Mouse (Mus musculus) intestine, postnatal 0 days (tissue): ENCODE measurements at regions not wholly inside any gene's neighbourhood (a gene's known extent, or its start where the extent isn't known, plus 50 kb on each side); places are given as distances from the start of the nearest gene placed in this dataset.

Experiments
- ATAC-seq: fragments of 200-750 bp; cut with Nextera tagmentation; 2 replicates; pipeline ENCODE4 v1.8.0; 2017; ENCODE audit warnings: mild to moderate bottlenecking, moderate TSS enrichment, moderate library complexity
- H3K27ac ChIP-seq: fragments of 300-500 bp; sonication (generic); 2 replicates; pipeline ENCODE4 v1.5.1; 2014; ENCODE audit warnings: mild to moderate bottlenecking, low read depth, low read length, moderate library complexity
- H3K27me3 ChIP-seq: fragments of 300-500 bp; sonication (generic); replicated peaks from 2 replicates; pipeline ENCODE4 v1.6.1; 2014; ENCODE audit warnings: low read length, mixed read lengths; ENCODE audit not compliant: control insufficient read depth, insufficient read depth
- H3K36me3 ChIP-seq: fragments of 300-500 bp; sonication (generic); 2 replicates; pipeline ENCODE4 v1.6.1; 2014; ENCODE audit warnings: mild to moderate bottlenecking, moderate library complexity; ENCODE audit not compliant: control insufficient read depth, insufficient read depth
- H3K4me1 ChIP-seq: fragments of 300-500 bp; sonication (generic); replicated peaks from 2 replicates; pipeline ENCODE4 v1.6.1; 2014; ENCODE audit warnings: antibody characterized with exemption, low read length, mixed read lengths; ENCODE audit not compliant: control insufficient read depth, insufficient read depth
- H3K4me2 ChIP-seq: fragments of 300-500 bp; sonication (generic); replicated peaks from 2 replicates; pipeline ENCODE4 v1.6.1; 2014; ENCODE audit warnings: low read depth, mild to moderate bottlenecking, moderate library complexity
- H3K4me3 ChIP-seq: fragments of 300-500 bp; sonication (generic); 2 replicates; pipeline ENCODE4 v1.5.1; 2014; ENCODE audit warnings: low read depth, low read length
- H3K9ac ChIP-seq: fragments of 300-500 bp; sonication (generic); 2 replicates; pipeline ENCODE4 v1.6.1; 2014; ENCODE audit warnings: mild to moderate bottlenecking, low read depth, low read length
- H3K9me3 ChIP-seq: fragments of 300-500 bp; sonication (generic); 2 replicates; pipeline ENCODE4 v1.6.1; 2016; ENCODE audit warnings: mixed run types; ENCODE audit not compliant: control insufficient read depth
- CTCF ChIP-seq: sonication (generic); IDR thresholded peaks from 2 replicates; pipeline ENCODE4 v1.5.1; 2016; ENCODE audit warnings: low read depth, mild to moderate bottlenecking, control low read depth, antibody characterized with exemption, moderate library complexity
- WGBS: fragments of 180-500 bp; shearing (Covaris S2); extraction: QIAGEN DNeasy Blood & Tissue Kit; methylation state at CpG from one replicate; pipeline ENCODE4 v1.1.7; 2014; 5-methylcytosine and 5-hydroxymethylcytosine counted together

DNA sequence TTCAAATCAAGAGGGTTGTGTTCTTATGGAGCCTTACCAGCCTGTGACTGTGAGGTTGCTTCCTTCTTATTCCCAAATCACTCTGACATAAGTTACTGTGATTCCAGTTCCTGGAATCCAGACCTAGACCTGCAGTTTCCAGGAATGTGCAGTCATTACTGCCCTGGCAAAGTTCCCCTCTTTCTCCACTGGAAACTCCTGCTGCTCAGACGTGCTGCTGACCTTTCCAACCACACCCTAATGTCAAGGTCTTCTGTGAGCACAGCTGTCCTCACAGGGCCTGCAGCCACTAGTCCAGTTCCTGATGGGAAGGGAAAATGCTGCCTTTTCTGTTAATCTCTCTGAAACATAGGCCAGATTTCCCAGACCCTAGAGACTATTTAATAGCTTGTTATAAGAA lies 160.1 kb downstream of the Atp6ap1l start:
- Histone ChIP-seq H3K27ac (no peak overlapping the region), H3K4me2 (no peak overlapping the region), H3K4me1 (no peaks in the 10 kb centered on the region), H3K4me3 (no peak overlapping the region), H3K27me3 (no peaks in the 10 kb centered on the region), H3K9ac (no peak overlapping the region), H3K36me3 (no peaks in the 10 kb centered on the region), H3K9me3 (no peaks in the 10 kb centered on the region)
- ATAC-seq: no peak
- WGBS: 14% methylated on average over 1 of the region's 1 CpGs
- TF ChIP-seq CTCF: no peak

DNA sequence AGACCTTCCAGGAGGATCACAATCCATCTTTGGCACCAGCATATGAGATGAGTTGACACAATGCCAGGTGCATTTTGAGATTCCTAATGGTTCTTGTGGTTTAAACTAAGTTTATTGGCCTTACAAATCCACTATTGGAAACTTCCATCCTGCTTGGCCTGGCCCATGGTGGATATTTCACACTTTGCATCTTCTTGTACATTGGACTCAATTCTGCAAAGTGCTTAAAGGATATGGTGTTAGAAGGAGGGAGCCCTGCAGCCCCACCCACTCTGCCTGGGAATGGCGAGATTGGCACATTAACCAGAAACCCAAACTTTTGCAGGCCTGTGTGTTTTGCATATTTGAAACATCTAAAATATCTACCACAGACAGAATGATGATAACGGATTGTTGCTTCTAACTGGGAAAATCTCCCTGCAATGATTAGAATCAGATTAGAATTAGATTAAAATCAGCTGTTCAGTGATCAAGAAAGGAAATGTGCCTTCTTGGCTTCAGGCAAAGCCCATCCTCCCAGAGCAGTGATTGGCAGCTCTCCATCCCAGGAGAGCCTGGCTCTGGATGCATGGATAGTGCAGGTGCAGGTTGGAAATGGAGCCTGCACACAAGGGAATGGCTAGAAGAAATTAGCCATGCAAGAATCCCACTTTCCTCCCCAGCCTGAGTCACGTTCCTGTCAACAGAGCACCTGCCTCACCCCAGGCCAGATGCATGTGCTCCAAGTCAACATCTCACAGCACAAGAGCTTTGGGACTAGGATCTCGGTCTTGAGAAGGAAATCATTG lies 162.3 kb downstream of the Atp6ap1l start:
- Histone ChIP-seq H3K27ac (no peak overlapping the region), H3K27me3 (no peaks in the 10 kb centered on the region), H3K9ac (no peak overlapping the region), H3K4me3 (no peak overlapping the region), H3K4me1 (no peaks in the 10 kb centered on the region), H3K4me2 (no peak overlapping the region), H3K36me3 (no peaks in the 10 kb centered on the region), H3K9me3 (no peaks in the 10 kb centered on the region)
- WGBS: 84% methylated on average over 4 of the region's 4 CpGs
- no peak for TF ChIP-seq CTCF
- ATAC-seq: no peak

- no peaks in the 10 kb centered on the region for H3K9me3 ChIP-seq
- H3K4me3 ChIP-seq: no peak overlapping the region
- no peaks in the 10 kb centered on the region for H3K4me1 ChIP-seq
- H3K27ac ChIP-seq: no peak overlapping the region
- WGBS: 33% methylated on average over 1 of the region's 1 CpGs
- ATAC-seq: peak; percentile 90
- no peak for TF ChIP-seq CTCF
- H3K27me3 ChIP-seq: no peaks in the 10 kb centered on the region
- no peaks in the 10 kb centered on the region for H3K36me3 ChIP-seq
- no peak overlapping the region for H3K9ac ChIP-seq
- H3K4me2 ChIP-seq: no peak overlapping the region
Measured at GRCm38 (mm10) chr13:90739797-90740196, 165.4 kb downstream of the Atp6ap1l start.

DNA sequence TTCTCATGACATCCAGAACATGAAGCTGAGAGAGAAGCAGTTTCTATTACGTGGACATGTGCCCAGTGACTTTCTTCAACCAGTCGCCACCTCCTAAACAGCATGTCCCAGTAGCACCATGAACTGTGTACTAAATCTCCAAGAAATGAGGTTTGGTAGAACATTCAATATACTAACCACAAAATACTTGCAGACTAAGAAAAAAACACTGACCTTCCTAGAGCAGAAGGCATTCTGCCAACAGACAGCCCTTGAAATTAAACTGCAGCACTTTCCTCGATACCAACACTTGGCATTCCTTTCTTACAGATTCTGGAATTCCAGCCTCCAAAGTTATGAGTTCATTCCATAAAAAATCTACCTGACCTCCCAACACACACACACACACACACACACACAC lies 166.6 kb downstream of the Atp6ap1l start:
- Histone ChIP-seq H3K27me3 (no peaks in the 10 kb centered on the region), H3K9me3 (no peaks in the 10 kb centered on the region), H3K36me3 (no peaks in the 10 kb centered on the region), H3K9ac (no peak overlapping the region), H3K27ac (no peak overlapping the region), H3K4me2 (no peak overlapping the region), H3K4me3 (no peak overlapping the region), H3K4me1 (no peaks in the 10 kb centered on the region)
- WGBS: 84% methylated on average over 3 of the region's 3 CpGs
- no peak for ATAC-seq
- no peak for TF ChIP-seq CTCF

DNA sequence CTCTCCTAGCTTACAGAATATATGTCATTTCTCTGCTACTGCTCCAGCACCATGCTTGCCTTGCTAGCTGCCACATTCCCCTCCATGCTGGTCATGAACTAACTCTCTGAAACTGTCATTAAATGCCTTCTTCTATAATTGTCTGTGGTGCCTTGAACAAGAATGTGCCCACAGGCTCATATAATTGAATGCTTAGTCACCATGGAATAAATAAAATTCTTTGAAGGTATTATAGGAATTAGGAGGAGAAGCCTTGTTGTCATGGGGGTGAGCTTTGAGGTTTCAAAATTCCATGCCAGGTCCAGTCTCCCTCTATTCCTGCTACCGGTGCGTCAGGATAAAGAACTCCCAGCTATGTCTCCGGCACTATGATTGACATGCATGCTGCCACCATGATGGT lies 171.9 kb downstream of the Atp6ap1l start:
- no peaks in the 10 kb centered on the region for H3K36me3 ChIP-seq
- H3K9ac ChIP-seq: no peak overlapping the region
- no peaks in the 10 kb centered on the region for H3K9me3 ChIP-seq
- no peak for TF ChIP-seq CTCF
- no peak for ATAC-seq
- H3K27ac ChIP-seq: no peak overlapping the region
- H3K4me2 ChIP-seq: no peak overlapping the region
- H3K4me1 ChIP-seq: no peaks in the 10 kb centered on the region
- H3K27me3 ChIP-seq: no peaks in the 10 kb centered on the region
- H3K4me3 ChIP-seq: no peak overlapping the region
- 95% methylated on average over 3 of the region's 3 CpGs for WGBS

DNA sequence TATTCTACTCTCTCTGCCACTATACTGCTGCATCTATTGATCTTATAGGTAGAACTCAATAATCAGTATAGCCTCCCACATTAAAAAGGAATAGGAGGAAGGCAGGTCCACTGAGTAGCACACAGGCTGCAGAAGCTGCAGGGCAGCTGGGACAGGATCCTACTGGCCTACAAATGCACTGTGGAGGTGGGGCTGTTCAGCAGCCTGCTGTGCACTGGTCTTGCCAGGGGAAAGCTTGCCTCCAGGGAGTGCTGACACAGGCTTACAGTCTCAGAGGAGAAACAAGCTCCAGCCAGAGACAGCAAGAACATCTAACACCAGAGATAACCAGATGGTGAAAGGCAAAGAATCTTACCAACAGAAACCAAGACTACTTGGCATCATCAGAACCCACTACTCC lies 176.1 kb downstream of the Atp6ap1l start:
- TF ChIP-seq CTCF: no peak
- H3K4me1 ChIP-seq: no peaks in the 10 kb centered on the region
- no peak overlapping the region for H3K4me2 ChIP-seq
- H3K4me3 ChIP-seq: no peak overlapping the region
- no peaks in the 10 kb centered on the region for H3K27me3 ChIP-seq
- H3K27ac ChIP-seq: no peak overlapping the region
- H3K9me3 ChIP-seq: no peaks in the 10 kb centered on the region
- no peak overlapping the region for H3K9ac ChIP-seq
- no peaks in the 10 kb centered on the region for H3K36me3 ChIP-seq
- ATAC-seq: no peak
